Mouse (Mus musculus): Measurements from ENCODE around the gene Hist3h2ba. TPM values are rescaled to one million over a fixed set of nuclear protein-coding genes. Genes with fewer than 3 reads are reported as not detected.

Gene Hist3h2ba
- total RNA-seq, 1 experiment = 141 TPM

- Histone ChIP-seq H3K27ac (ENCODE audit: insufficient read depth, low read depth, low read length, poor library complexity, severe bottlenecking) (no peak overlapping the region), H3K4me1 (ENCODE audit: control insufficient read depth in 2 of 2, insufficient read depth in 2 of 2, low read length in 2 of 2, poor library complexity in 1 of 2) (peaks cover 2 to 24% of the 10 kb centered on the region in 2 experiments; a peak in 2 of 4 replicates), H3K4me3 (ENCODE audit: insufficient read depth in 1 of 2, low read depth in 1 of 2, low read length in 2 of 2, poor library complexity in 1 of 2, severe bottlenecking in 1 of 2) (no peak overlapping the region), H3K36me3 (ENCODE audit: control insufficient read depth, insufficient read depth, low read length, poor library complexity, severe bottlenecking) (no peaks in the 10 kb centered on the region), H3K9me3 (ENCODE audit: control insufficient read depth, insufficient read depth, low read depth, low read length) (no peaks in the 10 kb centered on the region), H3K9ac (ENCODE audit: insufficient read depth, low read depth, low read length, poor library complexity, severe bottlenecking) (no peak overlapping the region)
- in situ Hi-C loops (cut with MboI; ENCODE audit: low sequenced_read_pairs in 2 of 2, unreplicated experiment in 2 of 2) = no loop called here
- DNase-seq (ENCODE audit: low read depth, low spot score) = no peak
- no peak for TF ChIP-seq ZNF384 (IDR thresholded peaks at IDR 0.05; ENCODE audit: low read depth, low read length)
- TF ChIP-seq CHD2 (IDR thresholded peaks at IDR 0.05; ENCODE audit: low read depth, low read length) = no peak
- TF ChIP-seq ZC3H11A (IDR thresholded peaks at IDR 0.05; ENCODE audit: borderline replicate concordance, low read depth, low read length) = no peak
- TF ChIP-seq HCFC1 (IDR thresholded peaks at IDR 0.05; ENCODE audit: borderline replicate concordance, insufficient read depth, low read length) = no peak
- TF ChIP-seq MAFK (IDR thresholded peaks at IDR 0.05; ENCODE audit: insufficient read depth, low read depth, low read length) = no peak
These were observed 20.3 kb downstream of the Hist3h2ba start for GRCm38 (mm10) chr11:58969027-58969426.

- in situ Hi-C loops (cut with MboI; ENCODE audit: low sequenced_read_pairs in 2 of 2, unreplicated experiment in 2 of 2) = no loop called here
- TF ChIP-seq ZC3H11A (IDR thresholded peaks at IDR 0.05; ENCODE audit: borderline replicate concordance, low read depth, low read length) = no peak
- TF ChIP-seq HCFC1 (IDR thresholded peaks at IDR 0.05; ENCODE audit: borderline replicate concordance, insufficient read depth, low read length) = no peak
- TF ChIP-seq CHD2 (IDR thresholded peaks at IDR 0.05; ENCODE audit: low read depth, low read length) = no peak
- no peak for TF ChIP-seq ZNF384 (IDR thresholded peaks at IDR 0.05; ENCODE audit: low read depth, low read length)
- no peak for TF ChIP-seq MAFK (IDR thresholded peaks at IDR 0.05; ENCODE audit: insufficient read depth, low read depth, low read length)
- Histone ChIP-seq H3K4me3 (ENCODE audit: insufficient read depth in 1 of 2, low read depth in 1 of 2, low read length in 2 of 2, poor library complexity in 1 of 2, severe bottlenecking in 1 of 2) (no peak overlapping the region), H3K27ac (ENCODE audit: insufficient read depth, low read depth, low read length, poor library complexity, severe bottlenecking) (no peak overlapping the region), H3K9ac (ENCODE audit: insufficient read depth, low read depth, low read length, poor library complexity, severe bottlenecking) (no peak overlapping the region), H3K36me3 (ENCODE audit: control insufficient read depth, insufficient read depth, low read length, poor library complexity, severe bottlenecking) (no peaks in the 10 kb centered on the region), H3K4me1 (ENCODE audit: control insufficient read depth in 2 of 2, insufficient read depth in 2 of 2, low read length in 2 of 2, poor library complexity in 1 of 2) (peaks cover 2 to 24% of the 10 kb centered on the region in 2 experiments; a peak in 2 of 4 replicates), H3K9me3 (ENCODE audit: control insufficient read depth, insufficient read depth, low read depth, low read length) (no peaks in the 10 kb centered on the region)
- no peak for DNase-seq (ENCODE audit: low read depth, low spot score)
These were observed 20.9 kb downstream of the Hist3h2ba start for GRCm38 (mm10) chr11:58969659-58970058.

- in situ Hi-C loops (cut with MboI; ENCODE audit: low sequenced_read_pairs in 2 of 2, unreplicated experiment in 2 of 2) = no loop called here
- H3K4me1 ChIP-seq (ENCODE audit: control insufficient read depth in 2 of 2, insufficient read depth in 2 of 2, low read length in 2 of 2, poor library complexity in 1 of 2) = peaks cover 2 to 17% of the 10 kb centered on the region in 2 experiments; a peak in 2 of 4 replicates
- no peaks in the 10 kb centered on the region for H3K9me3 ChIP-seq (ENCODE audit: control insufficient read depth, insufficient read depth, low read depth, low read length)
- H3K4me3 ChIP-seq (ENCODE audit: insufficient read depth in 1 of 2, low read depth in 1 of 2, low read length in 2 of 2, poor library complexity in 1 of 2, severe bottlenecking in 1 of 2) = no peak overlapping the region
- no peaks in the 10 kb centered on the region for H3K36me3 ChIP-seq (ENCODE audit: control insufficient read depth, insufficient read depth, low read length, poor library complexity, severe bottlenecking)
- no peak for TF ChIP-seq MAFK (IDR thresholded peaks at IDR 0.05; ENCODE audit: insufficient read depth, low read depth, low read length)
- TF ChIP-seq ZC3H11A (IDR thresholded peaks at IDR 0.05; ENCODE audit: borderline replicate concordance, low read depth, low read length) = no peak
- no peak for TF ChIP-seq HCFC1 (IDR thresholded peaks at IDR 0.05; ENCODE audit: borderline replicate concordance, insufficient read depth, low read length)
- no peak for TF ChIP-seq CHD2 (IDR thresholded peaks at IDR 0.05; ENCODE audit: low read depth, low read length)
- no peak for TF ChIP-seq ZNF384 (IDR thresholded peaks at IDR 0.05; ENCODE audit: low read depth, low read length)
- H3K9ac ChIP-seq (ENCODE audit: insufficient read depth, low read depth, low read length, poor library complexity, severe bottlenecking) = no peak overlapping the region
- H3K27ac ChIP-seq (ENCODE audit: insufficient read depth, low read depth, low read length, poor library complexity, severe bottlenecking) = no peak overlapping the region
- no peak for DNase-seq (ENCODE audit: low read depth, low spot score)
These were observed 22.3 kb downstream of the Hist3h2ba start for GRCm38 (mm10) chr11:58970831-58971530.

GRCm38 (mm10) chr11:58971796-58972195 lies 23.1 kb downstream of the Hist3h2ba start:
- Histone ChIP-seq H3K27ac (ENCODE audit: insufficient read depth, low read depth, low read length, poor library complexity, severe bottlenecking) (no peak overlapping the region), H3K4me1 (ENCODE audit: control insufficient read depth in 2 of 2, insufficient read depth in 2 of 2, low read length in 2 of 2, poor library complexity in 1 of 2) (peaks cover 2 to 17% of the 10 kb centered on the region in 2 experiments; a peak in 2 of 4 replicates), H3K36me3 (ENCODE audit: control insufficient read depth, insufficient read depth, low read length, poor library complexity, severe bottlenecking) (no peaks in the 10 kb centered on the region), H3K9me3 (ENCODE audit: control insufficient read depth, insufficient read depth, low read depth, low read length) (no peaks in the 10 kb centered on the region), H3K9ac (ENCODE audit: insufficient read depth, low read depth, low read length, poor library complexity, severe bottlenecking) (no peak overlapping the region), H3K4me3 (ENCODE audit: insufficient read depth in 1 of 2, low read depth in 1 of 2, low read length in 2 of 2, poor library complexity in 1 of 2, severe bottlenecking in 1 of 2) (no peak overlapping the region)
- in situ Hi-C loops (cut with MboI; ENCODE audit: low sequenced_read_pairs in 2 of 2, unreplicated experiment in 2 of 2) = no loop called here
- TF ChIP-seq MAFK (IDR thresholded peaks at IDR 0.05; ENCODE audit: insufficient read depth, low read depth, low read length) (no peak), CHD2 (IDR thresholded peaks at IDR 0.05; ENCODE audit: low read depth, low read length) (no peak), ZNF384 (IDR thresholded peaks at IDR 0.05; ENCODE audit: low read depth, low read length) (no peak)
- DNase-seq (ENCODE audit: low read depth, low spot score) = no peak
